Mouse (Mus musculus) urinary bladder, postnatal 25 days (tissue): ENCODE results near the gene Chp1.
A peak's percentile ranks its signal among the peaks of the same experiment; 100 is the strongest.
"Not testable (repeated sequence)": the region's sequence is repeated elsewhere in the genome, so short reads cannot be mapped to it uniquely, and the experiment has no call there.

Experiments used
- DNase-seq: peaks from one replicate; pipeline ENCODE4 v3.0.0; 2022; ENCODE audit warnings: low spot score

Gene Chp1

DNA sequence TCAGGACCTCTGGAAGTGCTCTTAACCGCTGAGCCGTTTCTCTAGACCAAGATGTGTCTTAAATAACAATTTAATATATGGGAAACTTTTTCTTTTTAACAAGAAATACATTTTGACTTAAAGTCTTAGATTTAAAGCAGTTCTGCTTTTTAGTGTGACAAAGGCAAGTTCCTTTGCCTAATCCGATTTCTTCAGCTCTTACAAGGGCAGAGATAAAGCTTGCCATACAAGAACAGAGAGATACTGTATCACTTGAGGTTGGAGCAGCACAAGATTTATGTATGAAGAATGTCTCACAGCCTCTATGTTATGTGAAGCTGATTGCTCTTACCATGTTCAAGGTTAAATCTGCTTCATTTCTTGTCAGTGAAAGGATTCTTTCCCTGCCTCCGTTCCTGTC lies 17.8 kb downstream of the Chp1 start:
- DNase-seq: no peak

DNA sequence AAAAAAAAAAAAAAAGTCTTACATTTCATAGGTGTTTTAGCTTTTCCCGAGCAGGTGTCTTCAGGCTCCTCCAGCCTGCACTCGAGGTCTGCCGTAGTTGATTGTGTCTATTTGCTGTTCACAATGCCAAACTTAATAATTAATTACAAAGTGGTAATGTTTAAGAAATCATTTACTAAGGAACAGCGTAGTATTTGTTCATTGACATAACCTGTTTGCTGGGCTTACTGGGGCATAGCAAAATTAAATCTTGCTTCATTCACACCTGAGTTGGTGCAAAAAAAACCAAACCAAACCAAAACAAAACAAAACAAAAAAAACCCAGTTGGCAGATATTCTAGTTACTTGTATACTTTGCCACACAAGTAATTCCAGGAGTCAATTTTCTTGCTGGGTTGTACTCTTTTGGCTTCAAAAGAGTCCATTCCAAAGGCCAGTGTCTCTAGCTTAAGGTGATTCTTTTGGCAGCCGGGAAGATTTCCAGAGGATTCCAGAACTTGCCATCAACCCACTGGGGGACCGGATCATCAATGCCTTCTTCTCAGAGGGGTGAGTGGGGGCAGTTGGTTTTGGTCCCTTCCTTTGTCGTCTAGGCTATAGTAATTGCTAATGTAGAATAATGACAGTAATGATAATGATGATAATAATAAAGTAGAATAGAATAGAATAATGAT lies 18.8 kb downstream of the Chp1 start:
- no peak for DNase-seq

GRCm38 (mm10) chr2:119572471-119572870 lies 25.0 kb downstream of the Chp1 start:
- DNase-seq: no peak

DNA sequence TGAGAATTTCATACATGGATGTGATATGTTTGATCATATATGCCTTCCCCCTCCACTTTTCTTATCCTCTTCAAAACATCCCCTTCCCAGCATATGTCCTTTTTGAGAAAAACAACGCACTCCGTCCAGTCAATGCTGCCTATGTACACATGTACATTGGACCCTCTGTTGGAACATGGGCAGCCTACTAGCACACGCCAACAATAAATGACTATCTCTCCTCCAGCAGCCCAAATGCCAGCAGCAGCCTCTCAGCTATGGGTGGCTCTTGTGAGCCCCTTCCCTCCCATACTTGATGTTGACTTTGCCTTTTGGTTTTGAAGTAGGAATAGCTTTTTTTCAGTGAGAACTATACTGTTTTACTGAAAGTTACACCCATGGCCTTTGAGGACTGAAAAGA lies 34.1 kb downstream of the Chp1 start:
- DNase-seq: no peak

- no peak for DNase-seq
These were observed 35.9 kb downstream of the Chp1 start for GRCm38 (mm10) chr2:119583439-119583838.

- no peak for DNase-seq
These were observed 36.8 kb downstream of the Chp1 start for GRCm38 (mm10) chr2:119584282-119584681.

DNA sequence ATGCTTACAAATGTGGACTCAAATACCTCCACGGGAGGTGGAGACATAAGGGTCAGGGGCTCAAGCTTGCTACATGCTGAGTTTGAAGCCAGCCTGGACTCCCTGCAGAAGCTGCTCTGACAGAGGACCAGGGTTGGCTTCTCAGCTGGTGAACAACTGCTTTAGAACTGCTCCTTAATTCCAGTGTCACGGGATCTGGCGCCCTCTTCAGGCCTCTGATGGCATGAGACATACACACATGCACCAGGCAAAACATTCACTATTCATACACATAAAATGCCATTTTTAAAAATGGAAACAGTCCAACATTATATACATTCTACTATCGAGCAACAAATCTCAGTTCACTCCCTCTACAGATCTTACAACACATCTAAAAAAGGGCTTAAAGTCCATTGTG lies 39.9 kb downstream of the Chp1 start:
- DNase-seq: peak; percentile 49

- no peak for DNase-seq
These were observed 43.8 kb downstream of the Chp1 start for GRCm38 (mm10) chr2:119591247-119591646.

GRCm38 (mm10) chr2:119593765-119594112 lies 46.2 kb downstream of the Chp1 start:
- DNase-seq: no peak

- DNase-seq: peak; percentile 97
These were observed 46.9 kb downstream of the Chp1 start for GRCm38 (mm10) chr2:119594113-119594981.

GRCm38 (mm10) chr2:119595308-119595707 lies 47.8 kb downstream of the Chp1 start:
- no peak for DNase-seq

DNA sequence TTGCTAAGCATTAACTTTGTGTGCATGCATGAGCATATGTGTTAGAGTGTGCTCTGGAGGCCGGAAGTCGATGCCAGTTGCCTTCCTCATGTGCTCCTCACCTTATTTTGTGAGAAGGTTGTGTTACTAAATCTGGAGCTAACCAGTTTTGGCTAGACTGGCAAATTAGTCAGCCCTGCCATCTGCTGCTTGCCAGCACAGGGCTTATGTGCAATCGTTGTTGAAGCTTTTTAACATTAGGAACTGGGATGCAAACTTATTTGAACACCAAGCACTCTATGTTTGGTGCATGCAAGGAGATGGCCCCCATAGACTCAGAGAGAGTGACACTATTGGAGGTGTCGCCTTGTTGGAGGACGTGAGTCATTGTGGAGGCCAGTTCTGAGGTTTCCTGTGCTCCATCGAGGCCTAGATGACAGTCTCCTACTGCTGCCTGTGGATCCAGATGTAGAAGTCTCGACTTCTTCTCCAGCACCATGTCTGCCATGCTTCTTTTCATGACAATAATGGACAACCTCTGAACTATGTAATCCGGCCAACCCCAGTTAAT lies 49.4 kb downstream of the Chp1 start:
- no peak for DNase-seq

GRCm38 (mm10) chr2:119601027-119601426 lies 53.5 kb downstream of the Chp1 start:
- DNase-seq: no peak

GRCm38 (mm10) chr2:119601575-119601974 lies 54.1 kb downstream of the Chp1 start:
- DNase-seq: not testable (repeated sequence)

- no peak for DNase-seq
These were observed 55.0 kb downstream of the Chp1 start for GRCm38 (mm10) chr2:119602488-119602887.

- DNase-seq: no peak
These were observed 56.4 kb downstream of the Chp1 start for GRCm38 (mm10) chr2:119603909-119604308.

- no peak for DNase-seq
These were observed 58.0 kb downstream of the Chp1 start for GRCm38 (mm10) chr2:119605361-119605973.

GRCm38 (mm10) chr2:119607023-119607422 lies 59.5 kb downstream of the Chp1 start:
- no peak for DNase-seq

DNA sequence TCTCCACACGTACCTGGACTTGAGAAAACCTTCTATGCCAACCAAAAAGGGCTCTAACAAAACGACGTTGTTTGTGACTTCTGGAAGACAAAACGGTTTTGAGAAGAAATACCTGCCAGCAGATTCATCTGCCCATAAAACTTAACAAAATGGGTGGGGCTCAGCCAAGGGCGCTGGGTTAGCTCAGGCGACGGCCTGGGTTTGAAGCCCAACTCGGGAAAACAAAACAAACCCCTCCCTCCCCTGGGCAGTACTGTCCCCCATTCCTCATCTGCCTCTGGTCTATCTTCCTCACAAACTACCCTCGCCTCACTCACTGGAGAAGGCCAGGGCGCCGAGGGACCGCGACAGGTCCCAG lies 70.3 kb downstream of the Chp1 start:
- no peak for DNase-seq

DNA sequence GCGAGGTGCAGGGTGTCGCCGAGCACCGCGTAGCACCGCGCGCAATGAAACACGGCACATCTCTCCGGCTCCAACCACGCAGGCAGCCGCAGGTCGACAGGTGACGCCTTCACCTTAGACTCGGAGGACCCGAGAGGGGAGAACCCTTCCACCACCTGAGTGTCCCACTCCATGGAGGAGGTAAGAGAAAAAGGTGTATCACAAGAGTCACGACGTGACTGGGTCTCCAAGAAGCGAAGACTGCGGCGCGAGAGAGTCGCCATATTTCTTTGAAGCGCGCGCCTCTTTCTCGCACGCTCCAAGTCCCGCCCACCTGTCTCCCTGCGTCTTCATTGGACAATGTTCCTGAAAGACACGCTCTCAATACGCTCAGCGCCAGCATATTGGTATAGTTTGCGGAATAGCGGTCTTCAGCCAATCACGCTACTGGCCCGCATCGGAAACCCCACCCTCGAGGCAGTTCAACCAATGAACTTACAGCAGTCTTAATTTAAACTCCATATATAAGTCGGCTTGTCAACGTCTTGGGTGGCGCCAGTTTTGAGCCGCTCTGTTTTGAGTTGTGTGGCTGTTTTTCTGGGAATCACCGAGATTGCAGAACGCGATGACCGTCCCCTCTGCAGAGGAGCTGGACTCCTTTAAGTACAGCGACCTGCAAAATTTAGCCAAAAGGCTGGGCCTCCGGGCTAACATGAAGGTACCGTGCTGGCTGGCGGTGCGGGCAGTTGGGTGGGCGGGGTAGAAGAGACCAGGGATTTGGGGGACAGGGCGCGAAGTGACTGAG lies 70.9 kb downstream of the Chp1 start, which contains the start of the genes Nusap1 and Oip5:
TSS of gene Nusap1 (plus strand) at position 100 of the 784 bp plus-strand sequence.
TSS of gene Oip5 (minus strand) at position 271 of the 784 bp plus-strand sequence.
- DNase-seq: peak; percentile 84

DNA sequence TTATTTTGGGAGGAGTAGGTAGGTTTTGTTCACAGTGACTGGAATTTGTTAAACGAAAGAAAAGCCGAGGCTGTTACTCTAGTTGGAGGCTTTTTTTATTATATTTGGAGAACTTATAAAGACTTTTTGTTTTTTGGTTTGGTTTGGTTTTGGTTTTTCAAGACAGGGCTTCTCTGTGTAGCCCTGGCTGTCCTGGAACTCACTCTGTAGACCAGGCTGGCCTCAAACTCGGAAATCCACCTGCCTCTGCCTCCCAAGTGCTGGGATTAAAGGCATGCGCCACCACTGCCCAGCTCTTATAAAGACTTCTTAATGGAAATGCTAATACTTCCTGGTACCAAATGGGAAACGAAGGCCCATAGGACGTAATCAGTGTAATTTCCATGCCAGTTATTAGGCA lies 71.5 kb downstream of the Chp1 start:
- DNase-seq: not testable (repeated sequence)

DNA sequence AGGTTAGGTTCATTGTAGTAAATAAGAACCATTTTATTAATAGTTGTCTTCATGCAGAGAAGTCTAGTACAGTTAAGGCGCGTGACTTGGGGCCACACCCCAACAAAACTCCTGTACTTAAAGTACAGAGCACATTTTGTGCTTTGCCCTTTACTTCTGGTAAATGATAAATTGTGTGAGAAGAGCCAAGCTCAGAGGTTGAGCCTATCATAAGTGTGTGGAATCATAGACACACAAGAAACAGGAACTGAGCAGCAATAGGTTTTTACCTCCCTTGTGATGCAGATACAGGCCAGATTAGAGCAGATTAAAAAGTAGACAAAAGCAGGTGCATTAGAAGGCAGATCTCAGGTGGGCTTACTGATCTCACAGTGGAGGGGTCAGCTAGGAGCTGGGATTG lies 73.8 kb downstream of the Chp1 start:
- DNase-seq: no peak
